Mouse (Mus musculus) CH12.LX (cell line): ENCODE results near the gene Tmem63b.

Source experiments
- CHD2 ChIP-seq: IDR thresholded peaks from 2 replicates; pipeline ENCODE4 v1.6.1; 2011; ENCODE audit warnings: low read length, improper control_type of control experiment
- CTCF ChIP-seq, 2 experiments: IDR thresholded peaks in 1 of 2; conservative IDR thresholded peaks in 1 of 2; 2 replicates each; pipeline ENCODE4 v1.5.1; 2011 to 2012; ENCODE audit warnings: low read depth in 2 of 2, low read length in 2 of 2, improper control_type of control experiment in 1 of 2, inconsistent platforms in 1 of 2, mild to moderate bottlenecking in 1 of 2, moderate library complexity in 1 of 2
- KAT2A ChIP-seq: IDR thresholded peaks from 2 replicates; pipeline ENCODE4 v1.6.1; 2012; ENCODE audit warnings: low read length, improper control_type of control experiment, inconsistent platforms; ENCODE audit not compliant: insufficient replicate concordance
- NELFE ChIP-seq: IDR thresholded peaks from 2 replicates; pipeline ENCODE4 v1.6.1; 2011; ENCODE audit warnings: low read depth, low read length, improper control_type of control experiment
- POLR2A ChIP-seq: IDR thresholded peaks from 2 replicates; pipeline ENCODE4 v1.6.1; 2011; ENCODE audit warnings: low read depth, mild to moderate bottlenecking, improper control_type of control experiment, low read length
- RCOR1 ChIP-seq: conservative IDR thresholded peaks from 2 replicates; pipeline ENCODE4 v1.6.1; 2012; ENCODE audit warnings: low read depth, mild to moderate bottlenecking, inconsistent platforms, low read length, improper control_type of control experiment
- USF1 ChIP-seq: IDR thresholded peaks from 2 replicates; pipeline ENCODE4 v1.6.1; 2014; ENCODE audit warnings: low read depth, mild to moderate bottlenecking, inconsistent platforms, low read length, improper control_type of control experiment
- USF2 ChIP-seq: conservative IDR thresholded peaks from 2 replicates; pipeline ENCODE4 v1.6.1; 2011; ENCODE audit warnings: low read depth, low read length, improper control_type of control experiment
- ZC3H11A ChIP-seq: IDR thresholded peaks from 2 replicates; pipeline ENCODE4 v1.6.1; 2012; ENCODE audit warnings: low read depth, mild to moderate bottlenecking, inconsistent platforms, low read length, improper control_type of control experiment

DNA sequence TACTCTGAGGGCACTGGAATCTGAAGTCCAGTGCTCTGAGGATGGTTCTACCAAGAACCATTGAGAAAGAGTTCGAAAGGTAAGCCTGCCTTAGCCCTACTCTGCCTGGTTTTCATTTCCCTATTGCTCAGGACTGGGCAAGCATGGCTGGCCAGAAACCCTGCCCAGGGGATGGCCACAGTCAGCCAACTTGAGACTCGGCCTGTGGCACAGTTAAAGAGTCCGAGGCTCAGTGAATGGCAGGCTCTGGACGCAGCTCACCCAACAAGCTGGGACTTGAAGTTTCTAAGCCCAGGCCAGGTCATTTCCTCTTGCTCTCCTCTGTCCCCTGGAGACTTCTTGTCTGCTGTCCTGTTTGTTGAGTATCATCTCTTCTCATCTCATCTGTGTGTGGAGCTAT lies 44.0 kb upstream of the Tmem63b start:
- TF ChIP-seq ZC3H11A (no peak), KAT2A (no peak), POLR2A (no peak), CTCF (conservative IDR thresholded peaks at IDR 0.05 in 1 of 2, IDR thresholded peaks at IDR 0.05 in 1 of 2; ENCODE audit: low read depth in 2 of 2, low read length in 2 of 2) (no peak), USF1 (no peak), NELFE (no peak), CHD2 (no peak), USF2 (no peak), RCOR1 (no peak)
